Mouse (Mus musculus) spleen, postnatal 36 days (tissue): ENCODE results near the gene Mospd3.

Experiments
- DNase-seq, 2 experiments: peaks; one replicate each; pipeline ENCODE4 v3.0.0; 2022; ENCODE audit warnings: low spot score in 2 of 2, mixed read lengths in 1 of 2

The Mospd3 gene

GRCm38 (mm10) chr5:137600619-137601364 lies at the start of gene Mospd3:
Mospd3 (minus strand) TSS chr5:137601058.
- peak; percentile 95 to 97 for DNase-seq

- no peak for DNase-seq
Measured at GRCm38 (mm10) chr5:137649669-137650571, 49.1 kb upstream of the Mospd3 start.

GRCm38 (mm10) chr5:137649251-137649650 lies 48.4 kb upstream of the Mospd3 start:
- no peak for DNase-seq

- no peak for DNase-seq
Measured at GRCm38 (mm10) chr5:137647827-137648601, 47.2 kb upstream of the Mospd3 start.

- peak; percentile 31 to 32 for DNase-seq
Measured at GRCm38 (mm10) chr5:137645652-137646091, 44.8 kb upstream of the Mospd3 start, which contains the start of gene Irs3. Irs3 (minus strand) TSS chr5:137645714.

- DNase-seq: peak; percentile 72 to 75
Measured at GRCm38 (mm10) chr5:137645091-137645651, 44.3 kb upstream of the Mospd3 start.

- DNase-seq: no peak
Measured at GRCm38 (mm10) chr5:137644484-137644883, 43.6 kb upstream of the Mospd3 start.

GRCm38 (mm10) chr5:137642886-137643285 lies 42.0 kb upstream of the Mospd3 start:
- DNase-seq: no peak

GRCm38 (mm10) chr5:137641054-137641453 lies 40.2 kb upstream of the Mospd3 start, which contains the start of gene Sap25:
Sap25 (plus strand) TSS chr5:137641334.
- peak in 1 of 2 experiments; percentile 24 for DNase-seq

GRCm38 (mm10) chr5:137639472-137639871 lies 38.6 kb upstream of the Mospd3 start:
- DNase-seq: no peak

GRCm38 (mm10) chr5:137633397-137634084 lies 32.7 kb upstream of the Mospd3 start:
- no peak for DNase-seq

GRCm38 (mm10) chr5:137631591-137631990 lies 30.7 kb upstream of the Mospd3 start:
- DNase-seq: peak; percentile 58 to 71

- DNase-seq: peak; percentile 91 to 92
Measured at GRCm38 (mm10) chr5:137631171-137631570, 30.3 kb upstream of the Mospd3 start.

GRCm38 (mm10) chr5:137630602-137631001 lies 29.7 kb upstream of the Mospd3 start:
- DNase-seq: peak; percentile 48 to 56

GRCm38 (mm10) chr5:137629906-137630545 lies 29.2 kb upstream of the Mospd3 start:
- peak; percentile 45 for DNase-seq

- peak; percentile 85 to 86 for DNase-seq
Measured at GRCm38 (mm10) chr5:137629306-137629721, 28.5 kb upstream of the Mospd3 start.

GRCm38 (mm10) chr5:137628498-137629305 lies 27.8 kb upstream of the Mospd3 start, which contains the start of the genes Fbxo24, Lrch4 and Gm20605:
Fbxo24 (minus strand) TSS chr5:137629002.
Lrch4 (plus strand) TSS chr5:137629121.
Gm20605 (plus strand) TSS chr5:137629175.
- DNase-seq: peak; percentile 100

GRCm38 (mm10) chr5:137627991-137628390 lies 27.1 kb upstream of the Mospd3 start:
- DNase-seq: peak; percentile 39 to 53
